Mouse (Mus musculus): ENCODE data around the gene Gucy2g.

Gucy2g gene

DNA sequence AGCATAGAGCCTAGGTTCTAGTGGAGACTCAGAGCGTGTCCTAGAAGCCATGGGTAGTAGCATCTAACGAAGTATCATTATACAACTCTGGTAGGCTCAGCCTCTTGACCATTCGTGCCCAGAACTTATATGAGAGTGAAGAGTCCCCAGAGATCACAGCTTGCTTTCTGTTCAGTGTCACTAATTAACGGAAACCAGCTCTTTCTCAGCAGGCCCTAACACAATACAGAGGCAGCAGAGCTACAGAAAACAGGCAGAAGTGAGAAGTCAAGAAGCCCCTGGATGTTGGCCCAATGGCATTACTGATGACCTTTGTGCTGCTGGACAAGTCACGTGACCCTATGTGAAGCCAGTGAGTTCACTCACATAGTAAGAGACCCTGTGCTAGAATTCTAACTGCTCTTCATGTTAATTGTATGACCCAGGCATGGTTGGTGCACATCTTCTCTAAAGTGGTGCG lies at the start of gene Gucy2g:
Gene Gucy2g (minus strand): TSS at position 51 of the 460 bp plus-strand sequence.
- no peak for DNase-seq (ENCODE audit: low read depth, low spot score)

DNA sequence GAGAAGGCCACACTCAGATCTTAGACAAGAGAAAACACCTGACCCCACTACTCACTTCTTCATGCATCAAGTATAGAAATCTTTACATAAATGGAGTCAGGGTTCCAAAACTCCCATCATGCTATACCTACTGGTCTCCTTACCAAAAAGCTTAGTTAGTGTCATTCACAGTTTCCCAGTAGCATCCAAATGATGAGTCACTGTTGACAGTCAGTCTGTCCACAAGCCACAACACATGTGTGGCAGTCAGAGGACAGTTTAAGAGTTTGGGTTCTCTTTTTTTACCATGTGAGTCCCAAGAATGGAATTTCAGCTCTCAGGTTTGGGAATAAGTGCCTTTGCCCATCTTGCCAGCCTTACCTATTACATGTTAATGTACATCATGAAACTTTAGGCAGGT lies 47.9 kb upstream of the Gucy2g start:
- DNase-seq (ENCODE audit: low read depth, low spot score): no peak

GRCm38 (mm10) chr19:55286034-55286433 lies 45.0 kb upstream of the Gucy2g start:
- DNase-seq (ENCODE audit: low read depth, low spot score): no peak

GRCm38 (mm10) chr19:55284093-55284492 lies 43.1 kb upstream of the Gucy2g start:
- no peak for DNase-seq (ENCODE audit: low read depth, low spot score)

- no peak for DNase-seq (ENCODE audit: low read depth, low spot score)
Observed at GRCm38 (mm10) chr19:55276770-55277169, 35.7 kb upstream of the Gucy2g start.

DNA sequence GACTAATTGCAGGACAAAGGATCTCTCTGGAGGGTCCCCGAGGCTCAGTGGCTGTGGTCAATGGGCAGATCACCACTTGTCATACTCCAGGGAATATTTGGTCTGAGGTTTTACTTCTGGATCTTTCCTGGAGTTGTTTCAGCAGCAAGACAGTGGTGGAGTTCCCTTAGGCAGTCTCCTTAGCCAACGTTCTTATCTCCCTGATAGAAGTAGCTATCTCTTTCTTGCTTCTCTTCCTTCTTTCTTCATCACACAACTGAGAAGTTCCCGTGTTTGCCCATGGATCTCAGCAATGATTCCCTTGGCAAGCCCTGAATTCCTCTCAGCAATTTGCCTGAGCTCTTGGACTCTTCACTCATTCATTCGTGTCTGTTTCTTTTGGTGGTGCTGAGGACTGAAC lies 35.1 kb upstream of the Gucy2g start:
- no peak for DNase-seq (ENCODE audit: low read depth, low spot score)

GRCm38 (mm10) chr19:55273340-55273739 lies 32.3 kb upstream of the Gucy2g start:
- no peak for DNase-seq (ENCODE audit: low read depth, low spot score)

DNA sequence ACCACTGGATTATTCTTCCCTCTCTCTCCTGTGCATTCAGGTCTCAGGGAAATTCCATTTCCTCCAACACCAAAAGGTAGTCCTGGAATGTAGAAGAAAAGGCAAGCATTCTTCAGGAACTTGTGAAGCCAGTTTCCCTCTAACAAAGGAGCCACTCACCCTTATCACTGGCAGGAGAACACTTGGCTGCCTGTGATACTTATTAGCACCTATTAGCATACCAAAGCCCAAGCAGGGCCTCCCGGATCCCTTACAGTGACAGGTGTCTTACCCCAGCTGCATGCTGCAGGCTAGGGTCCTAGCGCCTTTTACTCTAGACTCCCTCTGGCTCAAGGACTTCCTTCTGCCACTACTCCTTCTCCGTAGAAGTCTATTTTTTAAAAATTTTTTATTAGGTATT lies 30.4 kb upstream of the Gucy2g start:
- DNase-seq (ENCODE audit: low read depth, low spot score): no peak

DNA sequence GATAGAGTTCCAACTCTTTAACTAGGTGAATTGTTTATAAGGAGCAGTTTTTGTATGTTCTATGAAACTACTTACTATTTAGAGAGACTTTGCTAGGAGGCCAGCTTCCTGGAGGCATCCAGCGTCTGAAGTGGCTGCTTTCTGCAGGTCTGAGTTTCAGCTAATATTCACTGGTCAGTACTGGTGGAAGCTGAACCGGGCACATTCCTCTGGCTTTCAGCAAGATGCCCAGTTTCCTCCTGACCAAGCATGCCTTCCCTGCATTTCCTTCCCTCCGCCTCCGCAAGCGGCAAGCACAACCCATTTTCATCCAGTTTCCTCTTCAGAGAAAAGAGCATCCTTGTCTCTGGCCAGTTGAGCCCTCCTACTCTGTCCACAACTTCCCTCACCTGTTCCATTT lies 28.0 kb upstream of the Gucy2g start:
- no peak for DNase-seq (ENCODE audit: low read depth, low spot score)

DNA sequence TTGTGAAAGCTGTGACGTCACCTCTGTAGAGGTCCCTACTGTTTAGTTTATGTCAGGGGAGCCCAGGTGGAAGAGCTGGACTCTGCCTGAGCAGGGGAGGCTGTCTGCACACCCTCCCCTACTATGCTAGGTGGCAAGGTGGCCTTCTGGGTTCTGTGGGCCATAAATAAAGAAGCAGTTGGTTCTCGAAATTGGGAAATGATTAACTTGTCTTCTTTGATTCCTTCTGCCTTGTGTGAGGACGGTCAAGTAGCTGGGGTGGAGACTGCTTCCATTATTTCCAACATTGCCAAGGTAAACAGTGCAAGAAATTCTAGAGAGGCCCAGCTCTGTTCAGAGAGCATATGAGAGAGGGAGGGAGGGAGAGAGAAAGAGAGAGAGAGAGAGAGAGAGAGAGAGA lies 27.1 kb upstream of the Gucy2g start:
- DNase-seq (ENCODE audit: low read depth, low spot score): no peak

DNA sequence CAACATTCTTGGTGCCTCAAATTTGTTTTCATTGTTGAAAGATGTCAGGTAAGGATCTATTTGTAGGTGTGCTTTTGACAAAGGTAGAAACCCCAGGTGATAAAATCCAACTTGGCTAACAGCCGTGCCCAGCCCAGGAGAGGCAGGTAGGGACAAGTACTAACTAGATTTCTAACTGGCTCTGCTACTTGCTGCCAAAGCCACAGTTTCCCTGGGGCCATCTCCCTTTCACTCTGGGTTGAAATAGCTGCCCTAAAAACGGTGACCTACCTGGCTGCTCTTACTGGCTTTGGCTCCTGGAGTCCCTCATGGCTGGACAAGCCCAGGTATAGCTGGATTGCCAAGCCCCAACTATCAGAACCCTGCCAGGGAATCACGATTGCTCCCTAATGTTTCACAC lies 25.8 kb upstream of the Gucy2g start:
- DNase-seq (ENCODE audit: low read depth, low spot score): no peak

DNA sequence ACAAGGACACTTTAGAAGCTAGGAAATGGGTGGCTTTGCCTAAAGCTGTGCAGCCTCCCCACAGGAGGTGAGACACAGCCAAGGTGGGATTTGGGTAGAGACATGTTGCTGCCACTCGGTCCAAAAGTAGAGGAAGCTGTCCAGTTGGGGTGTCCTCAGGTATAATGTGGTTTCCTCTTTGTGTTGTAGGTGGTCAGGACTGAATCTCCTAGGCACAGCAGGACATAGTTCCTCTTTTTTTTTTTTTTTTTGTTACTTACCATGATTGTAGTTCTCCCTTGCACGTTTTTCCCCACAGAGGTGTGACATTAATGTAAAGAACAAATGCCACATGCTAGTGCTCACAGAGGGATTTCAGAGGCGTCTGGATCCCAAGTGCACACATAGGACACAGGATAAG lies 24.2 kb upstream of the Gucy2g start:
- DNase-seq (ENCODE audit: low read depth, low spot score): no peak

DNA sequence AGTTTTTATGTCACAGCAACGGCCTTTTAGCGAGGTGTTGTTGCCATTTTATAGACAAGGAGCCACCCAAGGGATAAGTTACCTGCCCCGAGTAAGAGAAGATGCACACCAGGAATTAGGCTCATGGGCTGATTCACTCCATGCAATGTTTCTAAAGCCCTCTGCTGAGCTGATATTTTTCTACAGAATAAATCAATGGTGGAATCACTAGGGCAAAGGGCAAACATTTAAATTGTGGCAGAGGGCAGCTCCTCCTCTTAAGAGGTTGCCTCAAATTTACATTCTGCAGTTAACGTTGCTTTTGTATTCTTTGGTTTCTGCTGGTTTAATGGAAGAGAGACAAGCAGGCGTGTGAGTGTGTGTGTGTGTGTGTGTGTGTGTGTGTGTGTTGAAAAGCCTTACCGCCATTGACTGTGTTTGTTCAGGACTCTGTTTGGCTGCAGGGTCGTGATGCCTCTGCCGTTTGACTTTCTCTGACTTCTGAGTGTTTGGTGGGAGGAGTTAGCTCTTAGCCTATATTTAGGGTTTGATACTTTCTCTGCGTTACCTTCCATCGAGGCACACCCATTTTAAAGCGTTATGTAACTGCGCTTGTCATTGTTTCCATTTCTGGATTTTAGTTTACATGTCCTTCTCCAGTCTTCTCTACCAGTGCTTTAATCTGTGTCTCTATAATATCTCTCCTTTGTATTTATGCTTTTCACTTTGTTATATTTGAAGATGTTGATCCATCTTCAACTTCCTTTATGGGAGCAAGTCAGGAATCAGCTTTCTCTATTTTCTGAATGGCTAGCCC lies 19.6 kb upstream of the Gucy2g start:
- no peak for DNase-seq (ENCODE audit: low read depth, low spot score)

GRCm38 (mm10) chr19:55258514-55258913 lies 17.5 kb upstream of the Gucy2g start:
- DNase-seq (ENCODE audit: low read depth, low spot score): no peak

GRCm38 (mm10) chr19:55257656-55258375 lies 16.8 kb upstream of the Gucy2g start:
- DNase-seq (ENCODE audit: low read depth, low spot score): no peak

- peak; percentile 55 for DNase-seq (ENCODE audit: low read depth, low spot score)
Observed at GRCm38 (mm10) chr19:55256156-55256555, 15.1 kb upstream of the Gucy2g start.

DNA sequence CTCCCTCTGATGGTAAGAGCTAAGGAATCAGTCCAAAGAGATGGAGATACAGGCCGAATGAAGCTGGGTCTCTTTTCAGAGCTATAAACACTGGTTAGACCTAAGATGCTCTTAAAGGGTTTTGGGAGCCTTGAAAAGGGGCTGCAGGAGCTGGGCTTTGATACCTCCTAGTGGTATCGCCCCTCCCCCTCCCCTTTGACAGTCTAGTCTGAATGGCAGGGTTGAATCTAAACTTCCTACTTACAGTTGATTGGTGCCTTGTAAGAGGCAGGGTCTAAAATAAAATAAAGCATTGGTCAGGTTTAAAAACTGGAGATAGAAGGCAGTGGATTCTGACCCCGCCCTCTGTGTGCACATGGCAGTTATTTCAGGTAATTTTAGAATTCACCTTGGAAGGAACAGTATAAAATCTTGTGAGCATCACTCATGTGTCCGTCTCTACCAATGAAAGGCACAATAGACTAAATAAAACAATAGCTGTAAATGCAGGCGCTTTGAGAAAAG lies 13.5 kb upstream of the Gucy2g start:
- no peak for DNase-seq (ENCODE audit: low read depth, low spot score)

- peak; percentile 59 for DNase-seq (ENCODE audit: low read depth, low spot score)
Observed at GRCm38 (mm10) chr19:55253570-55254441, 12.8 kb upstream of the Gucy2g start.

GRCm38 (mm10) chr19:55253239-55253569 lies 12.2 kb upstream of the Gucy2g start:
- no peak for DNase-seq (ENCODE audit: low read depth, low spot score)

- no peak for DNase-seq (ENCODE audit: low read depth, low spot score)
Observed at GRCm38 (mm10) chr19:55251383-55252124, 10.5 kb upstream of the Gucy2g start, which contains the start of gene Acsl5. TSS of gene Acsl5 (plus strand) at chr19:55251938.

DNA sequence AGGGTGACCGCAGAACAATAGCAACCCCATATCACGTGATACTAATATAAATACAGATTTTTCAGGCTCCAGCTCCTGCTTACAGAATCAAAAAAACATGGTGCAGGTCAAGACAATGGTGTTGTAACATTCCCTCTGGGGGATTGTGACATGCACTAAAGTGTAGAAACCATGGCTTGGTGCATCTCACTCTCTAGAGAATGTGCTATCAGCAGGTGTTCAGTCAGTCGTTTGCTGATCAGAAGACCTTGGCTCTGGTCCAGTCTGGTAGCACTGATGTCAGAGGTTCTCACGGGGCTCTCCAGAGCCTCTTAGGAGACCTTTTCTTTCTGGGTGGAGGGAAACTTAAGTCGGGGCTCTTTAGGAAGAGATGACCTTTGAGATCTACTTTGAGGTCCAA lies 9.4 kb upstream of the Gucy2g start:
- no peak for DNase-seq (ENCODE audit: low read depth, low spot score)
